10 mouse cellular contexts compared by ENCODE assay signal in the genomic region with DNA sequence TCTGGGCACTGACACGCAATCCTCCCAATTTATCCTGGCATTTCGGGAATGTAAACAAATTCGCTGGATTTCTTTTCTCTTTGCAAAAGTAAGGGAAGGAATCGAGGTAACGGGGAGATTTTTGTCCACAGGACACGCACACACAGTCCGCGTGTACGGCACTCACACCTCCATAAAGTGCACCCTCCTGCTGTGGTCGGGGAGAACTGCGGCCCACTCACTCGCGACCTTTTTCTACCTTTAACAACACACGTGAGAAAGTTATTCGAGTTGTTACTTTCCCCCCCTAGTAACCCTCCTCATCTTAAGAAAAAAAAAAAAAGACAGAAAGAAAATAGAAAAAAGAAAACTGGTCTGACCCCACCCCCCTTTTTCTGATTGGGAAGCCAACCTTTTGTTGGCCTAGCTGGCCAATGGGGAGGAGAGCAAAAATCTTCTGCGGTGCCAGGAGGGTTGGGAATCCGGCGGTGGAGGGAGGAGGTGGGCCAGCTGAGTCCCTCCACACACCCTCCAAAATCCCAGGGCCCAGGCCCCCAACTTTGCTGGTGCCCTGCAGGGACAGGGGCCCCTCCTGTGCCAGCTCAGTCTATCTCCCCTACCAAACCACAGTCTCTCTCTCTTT. TPM values are rescaled to one million over a fixed set of nuclear protein-coding genes. Genes with fewer than 3 reads are reported as not detected.
DNase-seq lines count a peak whose midpoint lies in the region; ATAC-seq lines count a peak whose summit lies in the region.
"Had no signal": no experiment of that assay in that cellular context is flagged by ENCODE, and none has a peak within 500 bp of the region (broad histone marks: within the 10 kb centered on the region; RNA-seq: fewer than 3 reads in every experiment).

No protein-coding gene starts in this region.

- 39% methylated on average over 18 of the region's 18 CpGs for WGBS in heart, embryonic 15.5 days
- WGBS in hindbrain, embryonic 11.5 days = under 1% methylated on average over 18 of the region's 18 CpGs
- 2% methylated on average over 18 of the region's 18 CpGs for WGBS in midbrain, embryonic 12.5 days

- no peak overlapping the region for H3K27ac ChIP-seq in heart, embryonic 15.5 days
- H3K27ac ChIP-seq in hindbrain, embryonic 11.5 days (ENCODE audit: low read depth, low read length) = no peak overlapping the region
- H3K27ac ChIP-seq in midbrain, embryonic 12.5 days (replicated peaks) = no peak overlapping the region

- H3K4me2 ChIP-seq in heart, embryonic 15.5 days = peak overlapping the region; percentile 97
- H3K4me2 ChIP-seq in hindbrain, embryonic 11.5 days (replicated peaks; ENCODE audit: low read depth, low read length) = peak overlapping the region; percentile 75
- peak overlapping the region; percentile 78 for H3K4me2 ChIP-seq in midbrain, embryonic 12.5 days (replicated peaks)

- H3K27me3 ChIP-seq in heart, embryonic 15.5 days = peaks cover 76% of the 10 kb centered on the region
- H3K27me3 ChIP-seq in hindbrain, embryonic 11.5 days (ENCODE audit: control insufficient read depth, insufficient read depth, low read length) = peaks cover 60% of the 10 kb centered on the region
- H3K27me3 ChIP-seq in midbrain, embryonic 12.5 days = peaks cover 77% of the 10 kb centered on the region

- peak overlapping the region; percentile 65; the same call in 1 of the 2 replicates for H3K9ac ChIP-seq in heart, embryonic 15.5 days
- H3K9ac ChIP-seq in hindbrain, embryonic 11.5 days (ENCODE audit: low read depth, low read length) = peak overlapping the region; percentile 47; the same call in 1 of the 2 replicates
- H3K9ac ChIP-seq in midbrain, embryonic 12.5 days (replicated peaks) = no peak overlapping the region; the same call in 1 of the 2 replicates

- peaks cover 8% of the 10 kb centered on the region for H3K36me3 ChIP-seq in heart, embryonic 15.5 days
- H3K36me3 ChIP-seq in hindbrain, embryonic 11.5 days (ENCODE audit: control insufficient read depth, insufficient read depth, low read length) = no peaks in the 10 kb centered on the region
- peaks cover 9% of the 10 kb centered on the region for H3K36me3 ChIP-seq in midbrain, embryonic 12.5 days
- H3K36me3 ChIP-seq: G1E had no signal

- DNase-seq in heart, adult 8-10 months (ENCODE audit: low spot score) = no peak
- DNase-seq in adipocyte (ENCODE audit: low spot score) = peak; percentile 53
- DNase-seq in hindbrain, embryonic 11.5 days (ENCODE audit: low spot score) = peak; percentile 32
- DNase-seq in spleen, adult 18-20 months = no peak
- no peak for DNase-seq in left cerebral cortex, adult 8-10 months (ENCODE audit: low spot score in 2 of 2)

- H3K9me3 ChIP-seq in heart, embryonic 15.5 days (replicated peaks) = no peaks in the 10 kb centered on the region
- no peaks in the 10 kb centered on the region for H3K9me3 ChIP-seq in hindbrain, embryonic 11.5 days (ENCODE audit: control insufficient read depth, low read length)
- H3K9me3 ChIP-seq in midbrain, embryonic 12.5 days = no peaks in the 10 kb centered on the region

- H3K4me3 ChIP-seq in heart, embryonic 15.5 days = peak overlapping the region; percentile 62
- H3K4me3 ChIP-seq in hindbrain, embryonic 11.5 days (ENCODE audit: low read depth, low read length) = peak overlapping the region; percentile 36
- peak overlapping the region; percentile 48 for H3K4me3 ChIP-seq in midbrain, embryonic 12.5 days

- peaks cover 69% of the 10 kb centered on the region for H3K4me1 ChIP-seq in heart, embryonic 15.5 days (replicated peaks)
- H3K4me1 ChIP-seq in hindbrain, embryonic 11.5 days (replicated peaks; ENCODE audit: control insufficient read depth, insufficient read depth, low read length) = peaks cover 32% of the 10 kb centered on the region
- peaks cover 75% of the 10 kb centered on the region for H3K4me1 ChIP-seq in midbrain, embryonic 12.5 days

- ATAC-seq in heart, embryonic 15.5 days (replicated peaks; ENCODE audit: insufficient number of reproducible peaks, insufficient read depth, low FRiP score, low read depth) = no peak
- no peak for ATAC-seq in hindbrain, embryonic 11.5 days (ENCODE audit: low FRiP score)
- ATAC-seq in midbrain, embryonic 12.5 days (ENCODE audit: low FRiP score, low read depth) = no peak
- ATAC-seq in erythroid progenitor cell, adult 5-6 weeks (replicated peaks; ENCODE audit: low FRiP score, poor library complexity, severe bottlenecking) = no peak

RNA-seq across cellular contexts. Expression of a gene that starts 2.9 kb away (rescaled TPM):
- polyA plus RNA-seq in heart, embryonic 15.5 days (2015; fragmentation: Nextera tagmentation; extraction: Ambion mirVana) = 7.5 and 9.5 TPM in 2 replicates
- 1 to 10 TPM; 3.6 to 4.9 (median 4.6) TPM for total RNA-seq in heart, adult 8-10 months (2022)
- polyA plus RNA-seq in hindbrain, embryonic 11.5 days (2014; fragmentation: Nextera tagmentation; extraction: Ambion mirVana) = 9.1 and 9.3 TPM in 2 replicates
- polyA plus RNA-seq in midbrain, embryonic 12.5 days (2016; fragmentation: Nextera tagmentation; extraction: Ambion mirVana) = 12.1 and 15.1 TPM in 2 replicates
- 1.3 TPM in 1 of 2 replicates, not detected in the other for total RNA-seq in erythroid progenitor cell, adult 5-6 weeks (2015; ENCODE audit: low replicate concordance)
- total RNA-seq in erythroid progenitor cell, adult 5-6 weeks (2017; ENCODE audit: low replicate concordance) = 1.0 and 3.3 TPM in 2 replicates
- total RNA-seq in left cerebral cortex, adult 8-10 months (2022) = 10 to 100 TPM in 2 of 4 experiments, 1 to 10 TPM in 2; 7.1 to 16.7 (median 11.1) TPM
- total RNA-seq: G1E had no signal
- polyA plus RNA-seq: G1E had no signal

RNA-seq across cellular contexts. Expression of a gene that starts 15.1 kb away (rescaled TPM):
- polyA plus RNA-seq in heart, embryonic 15.5 days (2015; fragmentation: Nextera tagmentation; extraction: Ambion mirVana) = 11.6 and 18.0 TPM in 2 replicates
- total RNA-seq in heart, adult 8-10 months (2022) = 1 to 10 TPM; 2.0 to 3.9 (median 2.9) TPM
- polyA plus RNA-seq in hindbrain, embryonic 11.5 days (2014; fragmentation: Nextera tagmentation; extraction: Ambion mirVana) = 44.4 and 54.5 TPM in 2 replicates
- 81.0 and 86.0 TPM in 2 replicates for polyA plus RNA-seq in midbrain, embryonic 12.5 days (2016; fragmentation: Nextera tagmentation; extraction: Ambion mirVana)
- not detected in 2 replicates for total RNA-seq in erythroid progenitor cell, adult 5-6 weeks (2015; ENCODE audit: low replicate concordance)
- total RNA-seq in erythroid progenitor cell, adult 5-6 weeks (2017; ENCODE audit: low replicate concordance) = 0.51 TPM in 1 of 2 replicates, not detected in the other
- total RNA-seq in left cerebral cortex, adult 8-10 months (2022) = 1 to 10 TPM; 2.2 to 3.3 (median 2.6) TPM
- polyA plus RNA-seq: G1E had no signal

RNA-seq across cellular contexts. Expression of a gene that starts 48.1 kb away (rescaled TPM):
- polyA plus RNA-seq in heart, embryonic 15.5 days (2015; fragmentation: Nextera tagmentation; extraction: Ambion mirVana) = 9.3 and 11.6 TPM in 2 replicates
- 10 to 100 TPM in 1 of 4 experiments, 1 to 10 TPM in 3; 5.2 to 12.8 (median 8.4) TPM for total RNA-seq in heart, adult 8-10 months (2022)
- polyA plus RNA-seq in hindbrain, embryonic 11.5 days (2014; fragmentation: Nextera tagmentation; extraction: Ambion mirVana) = 5.4 and 7.1 TPM in 2 replicates
- 12.4 and 15.2 TPM in 2 replicates for polyA plus RNA-seq in midbrain, embryonic 12.5 days (2016; fragmentation: Nextera tagmentation; extraction: Ambion mirVana)
- total RNA-seq in erythroid progenitor cell, adult 5-6 weeks (2015; ENCODE audit: low replicate concordance) = 5.4 and 13.4 TPM in 2 replicates
- 2.7 and 4.4 TPM in 2 replicates for total RNA-seq in erythroid progenitor cell, adult 5-6 weeks (2017; ENCODE audit: low replicate concordance)
- 10 to 100 TPM; 48.9 to 54.2 (median 50.0) TPM for total RNA-seq in left cerebral cortex, adult 8-10 months (2022)
- total RNA-seq: G1E had no signal

RNA-seq across cellular contexts. Expression of a gene that starts 49.9 kb away (rescaled TPM):
- polyA plus RNA-seq in heart, embryonic 15.5 days (2015; fragmentation: Nextera tagmentation; extraction: Ambion mirVana) = not detected in 2 replicates
- total RNA-seq in heart, adult 8-10 months (2022) = not detected
- polyA plus RNA-seq in hindbrain, embryonic 11.5 days (2014; fragmentation: Nextera tagmentation; extraction: Ambion mirVana) = not detected in 2 replicates
- polyA plus RNA-seq in midbrain, embryonic 12.5 days (2016; fragmentation: Nextera tagmentation; extraction: Ambion mirVana) = not detected in 2 replicates
- total RNA-seq in erythroid progenitor cell, adult 5-6 weeks (2015; ENCODE audit: low replicate concordance) = not detected in 2 replicates
- not detected in 2 replicates for total RNA-seq in erythroid progenitor cell, adult 5-6 weeks (2017; ENCODE audit: low replicate concordance)
- not detected for total RNA-seq in left cerebral cortex, adult 8-10 months (2022)
- total RNA-seq: G1E; megakaryocyte, adult 5-6 weeks had no signal
- polyA plus RNA-seq: G1E had no signal

Comparison
In these comparisons a context has a peak if more than half of its experiments do, and no peak if none do; other contexts are left out.
1. DNase-seq: peak in adipocyte (single experiment) and hindbrain, embryonic 11.5 days (single experiment); none in heart, adult 8-10 months (single experiment), spleen, adult 18-20 months (0 of 2) and left cerebral cortex, adult 8-10 months (0 of 2).
2. Peak in every context shown above with its lines, with median percentiles within 50 percentile points of each other: H3K4me2 ChIP-seq and H3K4me3 ChIP-seq.